Comparison of ENCODE assay signal across 8 mouse cellular contexts in genomic region chr1:174921298-174921955, GRCm38 (mm10). TPM values are rescaled to one million over a fixed set of nuclear protein-coding genes. Genes with fewer than 3 reads are reported as not detected.
DNase-seq lines count a peak whose midpoint lies in the region; ATAC-seq and TF ChIP-seq lines count a peak whose summit lies in the region.

TSS of gene Grem2 (minus strand) at chr1:174921819.

- TF ChIP-seq POLR2A in limb, embryonic 14.5 days (IDR thresholded peaks at IDR 0.05; ENCODE audit: borderline replicate concordance, extremely low read depth, insufficient read depth, insufficient read length) = 0 out of 2 replicates have a peak, but pooled peaks have one; percentile 35

- H3K27ac ChIP-seq in ES-E14 (ENCODE audit: insufficient read depth, low read depth, low read length, poor library complexity, severe bottlenecking) = no peak within 1 kb of the TSS
- no peak within 1 kb of the TSS for H3K27ac ChIP-seq in forebrain, embryonic 15.5 days (replicated peaks)
- H3K27ac ChIP-seq in hindbrain, embryonic 16.5 days (ENCODE audit: low read depth, low read length) = peak within 1 kb of the TSS; percentile 72
- H3K27ac ChIP-seq in limb, embryonic 14.5 days (replicated peaks; ENCODE audit: low read depth, low read length) = no peak within 1 kb of the TSS
- H3K27ac ChIP-seq in midbrain, embryonic 14.5 days (replicated peaks; ENCODE audit: low read depth, low read length) = peak within 1 kb of the TSS; percentile 63
- no peak within 1 kb of the TSS for H3K27ac ChIP-seq in stomach, embryonic 16.5 days (ENCODE audit: low read length)

- H3K4me1 ChIP-seq in ES-E14 (ENCODE audit: control insufficient read depth in 2 of 2, insufficient read depth in 2 of 2, low read length in 2 of 2, poor library complexity in 1 of 2) = no peaks in the 10 kb centered on the region
- H3K4me1 ChIP-seq in forebrain, embryonic 15.5 days = peaks cover 6% of the 10 kb centered on the region; the same call in 1 of the 2 replicates
- H3K4me1 ChIP-seq in hindbrain, embryonic 16.5 days (ENCODE audit: control insufficient read depth, insufficient read depth, low read depth, low read length) = no peaks in the 10 kb centered on the region
- 0 out of 2 replicates have a peak, but pooled peaks cover 5% of the 10 kb centered on the region for H3K4me1 ChIP-seq in limb, embryonic 14.5 days (ENCODE audit: control insufficient read depth, insufficient read depth, low read length)
- H3K4me1 ChIP-seq in midbrain, embryonic 14.5 days (ENCODE audit: control insufficient read depth, insufficient read depth, low read length) = no peaks in the 10 kb centered on the region
- peaks cover 6% of the 10 kb centered on the region; the same call in 1 of the 2 replicates for H3K4me1 ChIP-seq in stomach, embryonic 16.5 days (ENCODE audit: control insufficient read depth, insufficient read depth, low read length)

- no peaks in the 10 kb centered on the region for H3K27me3 ChIP-seq in forebrain, embryonic 15.5 days
- no peaks in the 10 kb centered on the region for H3K27me3 ChIP-seq in hindbrain, embryonic 16.5 days (replicated peaks; ENCODE audit: control insufficient read depth, insufficient read depth, low read length)
- H3K27me3 ChIP-seq in limb, embryonic 14.5 days (ENCODE audit: control insufficient read depth, insufficient read depth, low read length) = 0 out of 2 replicates have a peak, but pooled peaks cover 7% of the 10 kb centered on the region
- no peaks in the 10 kb centered on the region for H3K27me3 ChIP-seq in midbrain, embryonic 14.5 days (ENCODE audit: control insufficient read depth, insufficient read depth, low read length)
- no peaks in the 10 kb centered on the region for H3K27me3 ChIP-seq in stomach, embryonic 16.5 days (ENCODE audit: control insufficient read depth, insufficient read depth, low read length)

- DNase-seq in ES-E14 (ENCODE audit: low read depth, low spot score) = peak; percentile 29
- peak; percentile 43 for DNase-seq in adrenal gland, postnatal 10 days
- DNase-seq in limb, embryonic 14.5 days (ENCODE audit: low spot score) = peak; percentile 73
- DNase-seq in midbrain, embryonic 14.5 days = peak; percentile 82
- DNase-seq in spleen, postnatal 10 days (ENCODE audit: low spot score in 2 of 2) = no peak

- ATAC-seq in forebrain, embryonic 15.5 days (replicated peaks) = peak; percentile 98
- peak; percentile 99 for ATAC-seq in hindbrain, embryonic 16.5 days
- ATAC-seq in limb, embryonic 14.5 days (ENCODE audit: low FRiP score, low read depth) = peak; percentile 86
- ATAC-seq in midbrain, embryonic 14.5 days (ENCODE audit: low FRiP score, low TSS enrichment) = peak; percentile 88
- peak; percentile 95 for ATAC-seq in stomach, embryonic 16.5 days (ENCODE audit: insufficient read depth, low FRiP score)

- H3K4me2 ChIP-seq in forebrain, embryonic 15.5 days (replicated peaks) = peak within 1 kb of the TSS; percentile 64
- peak within 1 kb of the TSS; percentile 63 for H3K4me2 ChIP-seq in hindbrain, embryonic 16.5 days (ENCODE audit: low read length)
- H3K4me2 ChIP-seq in limb, embryonic 14.5 days (replicated peaks; ENCODE audit: low read depth, low read length, severe bottlenecking) = peak within 1 kb of the TSS; percentile 54
- H3K4me2 ChIP-seq in midbrain, embryonic 14.5 days (ENCODE audit: low read length) = peak within 1 kb of the TSS; percentile 63
- peak within 1 kb of the TSS; percentile 62 for H3K4me2 ChIP-seq in stomach, embryonic 16.5 days (ENCODE audit: low read depth, low read length)

- WGBS in forebrain, embryonic 15.5 days = 5% methylated on average over 30 of the region's 30 CpGs
- WGBS in hindbrain, embryonic 16.5 days = 5% methylated on average over 30 of the region's 30 CpGs
- 3% methylated on average over 30 of the region's 30 CpGs for WGBS in limb, embryonic 14.5 days
- WGBS in midbrain, embryonic 14.5 days = 5% methylated on average over 30 of the region's 30 CpGs
- 3% methylated on average over 30 of the region's 30 CpGs for WGBS in stomach, embryonic 16.5 days

- H3K4me3 ChIP-seq in ES-E14 (ENCODE audit: insufficient read depth in 1 of 2, low read depth in 1 of 2, low read length in 2 of 2, poor library complexity in 1 of 2, severe bottlenecking in 1 of 2) = peak within 1 kb of the TSS; percentile 64 to 66
- H3K4me3 ChIP-seq in forebrain, embryonic 15.5 days = peak within 1 kb of the TSS; percentile 48
- H3K4me3 ChIP-seq in hindbrain, embryonic 16.5 days (ENCODE audit: low read length) = peak within 1 kb of the TSS; percentile 51
- peak within 1 kb of the TSS; percentile 38 for H3K4me3 ChIP-seq in limb, embryonic 14.5 days (replicated peaks; ENCODE audit: low read length)
- peak within 1 kb of the TSS; percentile 49 for H3K4me3 ChIP-seq in midbrain, embryonic 14.5 days (replicated peaks; ENCODE audit: low read depth, low read length)
- H3K4me3 ChIP-seq in stomach, embryonic 16.5 days (replicated peaks; ENCODE audit: low read length) = peak within 1 kb of the TSS; percentile 50

- no peaks in the 10 kb centered on the region for H3K9me3 ChIP-seq in ES-E14 (ENCODE audit: control insufficient read depth, insufficient read depth, low read depth, low read length)
- no peaks in the 10 kb centered on the region for H3K9me3 ChIP-seq in forebrain, embryonic 15.5 days
- H3K9me3 ChIP-seq in hindbrain, embryonic 16.5 days (ENCODE audit: control insufficient read depth, low read length) = no peaks in the 10 kb centered on the region
- H3K9me3 ChIP-seq in limb, embryonic 14.5 days (ENCODE audit: control insufficient read depth, low read length) = no peaks in the 10 kb centered on the region
- H3K9me3 ChIP-seq in midbrain, embryonic 14.5 days (ENCODE audit: control insufficient read depth, low read length) = no peaks in the 10 kb centered on the region
- no peaks in the 10 kb centered on the region for H3K9me3 ChIP-seq in stomach, embryonic 16.5 days (replicated peaks; ENCODE audit: control insufficient read depth, low read length)

- in situ Hi-C loops in ES-E14 (cut with MboI; ENCODE audit: low sequenced_read_pairs in 2 of 2, unreplicated experiment in 2 of 2) = no loop called here

- no peaks in the 10 kb centered on the region for H3K36me3 ChIP-seq in ES-E14 (ENCODE audit: control insufficient read depth, insufficient read depth, low read length, poor library complexity, severe bottlenecking)
- no peaks in the 10 kb centered on the region for H3K36me3 ChIP-seq in forebrain, embryonic 15.5 days
- H3K36me3 ChIP-seq in hindbrain, embryonic 16.5 days (ENCODE audit: control insufficient read depth, insufficient read depth, low read length) = no peaks in the 10 kb centered on the region
- H3K36me3 ChIP-seq in limb, embryonic 14.5 days (ENCODE audit: control insufficient read depth, insufficient read depth, low read length) = no peaks in the 10 kb centered on the region
- H3K36me3 ChIP-seq in midbrain, embryonic 14.5 days (ENCODE audit: control insufficient read depth, insufficient read depth, low read length) = no peaks in the 10 kb centered on the region
- no peaks in the 10 kb centered on the region for H3K36me3 ChIP-seq in stomach, embryonic 16.5 days (ENCODE audit: control insufficient read depth, insufficient read depth, low read length)

- peak within 1 kb of the TSS; percentile 46; the same call in 1 of the 2 replicates for H3K9ac ChIP-seq in ES-E14 (ENCODE audit: insufficient read depth, low read depth, low read length, poor library complexity, severe bottlenecking)
- H3K9ac ChIP-seq in forebrain, embryonic 15.5 days (replicated peaks) = peak within 1 kb of the TSS; percentile 51
- peak within 1 kb of the TSS; percentile 71 for H3K9ac ChIP-seq in hindbrain, embryonic 16.5 days (ENCODE audit: low read depth, low read length)
- H3K9ac ChIP-seq in limb, embryonic 14.5 days (ENCODE audit: low read depth, low read length, severe bottlenecking) = peak within 1 kb of the TSS; percentile 37; the same call in 1 of the 2 replicates
- peak within 1 kb of the TSS; percentile 69 for H3K9ac ChIP-seq in midbrain, embryonic 14.5 days (replicated peaks; ENCODE audit: low read length)
- peak within 1 kb of the TSS; percentile 66 for H3K9ac ChIP-seq in stomach, embryonic 16.5 days (ENCODE audit: low read length)

TF ChIP-seq in ES-E14, 5 proteins besides CTCF, POLR2A, EP300 and RAD21:
- TF ChIP-seq HCFC1 (IDR thresholded peaks at IDR 0.05; ENCODE audit: borderline replicate concordance, insufficient read depth, low read length) = no peak
- no peak for TF ChIP-seq MAFK (IDR thresholded peaks at IDR 0.05; ENCODE audit: insufficient read depth, low read depth, low read length)
- TF ChIP-seq CHD2 (IDR thresholded peaks at IDR 0.05; ENCODE audit: low read depth, low read length) = no peak
- no peak for TF ChIP-seq ZNF384 (IDR thresholded peaks at IDR 0.05; ENCODE audit: low read depth, low read length)
- no peak for TF ChIP-seq ZC3H11A (IDR thresholded peaks at IDR 0.05; ENCODE audit: borderline replicate concordance, low read depth, low read length)

RNA-seq across cellular contexts. Expression of gene Grem2, which starts in this region (rescaled TPM):
- 0.11 and 0.36 TPM in 2 replicates for total RNA-seq in ES-E14 (2012; rRNA removed)
- 1 to 10 TPM; 1.3 to 2.1 TPM for total RNA-seq in adrenal gland, postnatal 10 days (2021)
- polyA plus RNA-seq in forebrain, embryonic 15.5 days (2015; fragmentation: Nextera tagmentation; extraction: Ambion mirVana) = 0.42 and 0.55 TPM in 2 replicates
- 2.6 and 3.4 TPM in 2 replicates for polyA plus RNA-seq in hindbrain, embryonic 16.5 days (2015; fragmentation: Nextera tagmentation; extraction: Ambion mirVana)
- polyA plus RNA-seq in limb, embryonic 14.5 days (2012; rRNA removed) = 6.2 and 6.4 TPM in 2 replicates
- polyA plus RNA-seq in limb, embryonic 14.5 days (2014; fragmentation: Nextera tagmentation; extraction: Ambion mirVana) = 1.7 and 2.2 TPM in 2 replicates
- polyA plus RNA-seq in midbrain, embryonic 14.5 days (2014; fragmentation: Nextera tagmentation; extraction: Ambion mirVana) = 0.80 and 1.1 TPM in 2 replicates
- 3.8 and 4.2 TPM in 2 replicates for polyA plus RNA-seq in stomach, embryonic 16.5 days (2015; fragmentation: Nextera tagmentation; extraction: Ambion mirVana)

Comparison
In these comparisons a context has a peak if more than half of its experiments do, and no peak if none do; other contexts are left out.
1. Peak in DNase-seq, H3K4me3 ChIP-seq and H3K9ac ChIP-seq in ES-E14; RNA of the gene not detected or under 1 TPM.
2. Peak in ATAC-seq, H3K4me3 ChIP-seq, H3K9ac ChIP-seq and H3K4me2 ChIP-seq in forebrain, embryonic 15.5 days; RNA of the gene not detected or under 1 TPM.
3. DNase-seq: peak in adrenal gland, postnatal 10 days (single experiment), limb, embryonic 14.5 days (single experiment) and midbrain, embryonic 14.5 days (single experiment); none in spleen, postnatal 10 days (0 of 2).
4. H3K27ac ChIP-seq: peak in hindbrain, embryonic 16.5 days (single experiment) and midbrain, embryonic 14.5 days (single experiment); none in ES-E14 (single experiment), forebrain, embryonic 15.5 days (single experiment), limb, embryonic 14.5 days (single experiment) and stomach, embryonic 16.5 days (single experiment).
5. Peak in every context shown above with its lines, with median percentiles within 50 percentile points of each other: H3K4me3 ChIP-seq, H3K9ac ChIP-seq, ATAC-seq and H3K4me2 ChIP-seq.